Mouse (Mus musculus) spleen, adult 2 months (tissue): ENCODE results near the gene Cchcr1. TPM values are rescaled to one million over a fixed set of nuclear protein-coding genes. Genes with fewer than 3 reads are reported as not detected.
"Not testable (repeated sequence)": the region's sequence is repeated elsewhere in the genome, so short reads cannot be mapped to it uniquely, and the experiment has no call there.

Experiments
- DNase-seq, 2 experiments: peaks; one replicate each; pipeline versions ENCODE4 v3.0.0 to v3.0.0-alpha.2; 2012 to 2021; ENCODE audit warnings: low spot score in 2 of 2, low read depth in 1 of 2
- H3K27ac ChIP-seq: fragments of 200-500 bp; 2 replicates; pipeline ENCODE4 v1.5.1; 2012; ENCODE audit warnings: low read length, inconsistent platforms; ENCODE audit not compliant: insufficient read depth
- H3K27me3 ChIP-seq: fragments of 200-500 bp; 2 replicates; pipeline ENCODE4 v1.6.1; 2012; ENCODE audit warnings: mild to moderate bottlenecking, moderate library complexity, low read length, inconsistent platforms; ENCODE audit not compliant: control insufficient read depth, insufficient read depth
- H3K36me3 ChIP-seq: fragments of 200-500 bp; 2 replicates; pipeline ENCODE4 v1.6.1; 2012; ENCODE audit warnings: mild to moderate bottlenecking, low read length, inconsistent platforms; ENCODE audit not compliant: control insufficient read depth, insufficient read depth
- H3K4me1 ChIP-seq: fragments of 200-500 bp; 2 replicates; pipeline ENCODE4 v1.6.1; 2011; ENCODE audit warnings: inconsistent platforms; ENCODE audit not compliant: control insufficient read depth, insufficient read depth, insufficient read length
- H3K4me3 ChIP-seq: fragments of 200-500 bp; 2 replicates; pipeline ENCODE4 v1.5.1; 2011; ENCODE audit warnings: mild to moderate bottlenecking, inconsistent platforms; ENCODE audit not compliant: insufficient read depth, insufficient read length; ENCODE audit errors: extremely low read depth
- CTCF ChIP-seq: fragments of 200-500 bp; IDR thresholded peaks from 2 replicates; pipeline ENCODE4 v1.5.1; 2011; ENCODE audit warnings: mild to moderate bottlenecking, inconsistent platforms; ENCODE audit not compliant: insufficient read depth, insufficient read length, insufficient replicate concordance; ENCODE audit errors: extremely low read depth
- POLR2A ChIP-seq: fragments of 200-500 bp; IDR thresholded peaks from 2 replicates; pipeline ENCODE4 v1.6.1; 2011; ENCODE audit warnings: low read depth, low read length, inconsistent platforms
- WGBS: fragments of 180-500 bp; shearing (Covaris S2); methylation state at CpG from one replicate; pipeline ENCODE4 v1.1.7; 2018; 5-methylcytosine and 5-hydroxymethylcytosine counted together
- polyA plus RNA-seq: library from polyadenylated mRNA; depleted of rRNA; stranded (reverse); fragments of >200 nt; gene quantifications from 2 replicates; pipeline ENCODE4 v1.2.3, GENCODE M21; 2012; rRNA removed

Gene Cchcr1
- polyA plus RNA-seq, result 4.2 and 4.4 TPM in 2 replicates

DNA sequence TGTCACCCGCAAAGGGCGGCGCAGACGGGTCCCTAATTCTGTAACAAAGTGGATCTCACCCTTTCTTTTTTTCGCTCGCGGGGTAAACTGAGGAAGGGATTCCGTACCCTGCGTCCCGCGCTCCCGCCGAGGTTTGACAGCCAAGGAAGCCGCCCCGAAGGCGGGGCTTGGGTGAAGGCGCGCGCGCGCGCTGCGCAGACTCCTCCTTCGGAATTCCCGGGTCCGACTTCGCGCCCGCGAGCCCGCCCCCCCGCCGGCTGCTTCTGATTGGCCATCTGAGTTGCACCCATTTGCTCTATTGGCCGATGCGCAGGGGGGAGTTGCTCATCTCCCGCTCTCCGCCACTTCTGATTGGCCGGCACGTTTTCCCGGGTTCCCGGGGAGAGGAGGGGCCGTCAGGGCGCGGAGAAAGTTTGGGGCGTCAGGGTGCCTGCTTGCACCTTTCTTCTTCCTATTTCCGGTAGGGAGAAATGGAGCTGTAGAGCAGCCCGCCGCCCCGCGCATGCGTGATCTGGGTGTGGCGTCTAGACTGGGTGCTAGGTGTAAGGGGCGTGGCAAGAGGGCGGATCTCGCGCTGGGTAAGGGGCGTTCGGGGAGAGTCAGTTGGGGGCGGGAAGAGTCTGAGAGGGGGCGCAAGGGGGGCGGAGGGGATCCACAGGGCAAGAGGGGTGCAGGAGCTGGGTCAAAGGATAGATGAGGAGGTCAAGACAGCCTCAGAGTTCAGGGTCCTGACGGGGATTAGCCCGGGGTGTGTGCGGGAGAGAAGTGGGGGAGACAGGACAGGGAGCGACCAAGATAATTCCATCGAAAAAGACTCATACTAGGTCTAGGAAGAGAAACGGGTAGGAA, at the start of gene Cchcr1, which contains the start of gene Tcf19:
TSS of gene Cchcr1 (plus strand) at position 449 of the 849 bp plus-strand sequence.
TSS of gene Tcf19 (minus strand) at position 173 of the 849 bp plus-strand sequence.
- H3K4me1 ChIP-seq, result no peaks in the 10 kb centered on the region; the same call in 1 of the 2 replicates
- H3K27me3 ChIP-seq, result no peaks in the 10 kb centered on the region
- no peaks in the 10 kb centered on the region for H3K36me3 ChIP-seq
- peak within 1 kb of the TSS; percentile 67 for H3K4me3 ChIP-seq
- DNase-seq, result peak; percentile 71 to 93
- TF ChIP-seq POLR2A, result no peak
- no peak for TF ChIP-seq CTCF
- WGBS, result under 1% methylated on average over 66 of the region's 67 CpGs
- H3K27ac ChIP-seq, result no peak within 1 kb of the TSS

DNA sequence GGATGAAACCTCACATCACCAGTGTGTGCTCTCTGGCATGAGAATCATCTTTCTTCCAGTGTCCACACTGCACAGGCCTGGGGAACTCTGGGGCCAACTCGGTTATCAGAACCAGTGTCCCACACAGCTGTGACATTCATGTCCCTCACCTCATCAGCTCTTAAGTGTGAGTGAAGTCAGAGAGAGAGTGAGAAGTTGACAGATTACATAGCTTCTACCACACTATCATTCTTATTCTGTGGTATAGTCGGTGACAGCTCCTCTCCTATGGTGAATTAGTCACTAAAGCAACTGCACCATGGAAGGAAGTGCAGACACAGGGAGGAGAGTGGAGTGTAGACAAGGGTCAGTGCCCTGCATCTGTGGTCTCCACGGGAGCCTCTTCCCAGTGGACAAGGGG, 48.0 kb upstream of the Cchcr1 start:
- WGBS, result 39% methylated on average over 3 of the region's 3 CpGs
- H3K27ac ChIP-seq, DNase-seq: not testable (repeated sequence)

DNA sequence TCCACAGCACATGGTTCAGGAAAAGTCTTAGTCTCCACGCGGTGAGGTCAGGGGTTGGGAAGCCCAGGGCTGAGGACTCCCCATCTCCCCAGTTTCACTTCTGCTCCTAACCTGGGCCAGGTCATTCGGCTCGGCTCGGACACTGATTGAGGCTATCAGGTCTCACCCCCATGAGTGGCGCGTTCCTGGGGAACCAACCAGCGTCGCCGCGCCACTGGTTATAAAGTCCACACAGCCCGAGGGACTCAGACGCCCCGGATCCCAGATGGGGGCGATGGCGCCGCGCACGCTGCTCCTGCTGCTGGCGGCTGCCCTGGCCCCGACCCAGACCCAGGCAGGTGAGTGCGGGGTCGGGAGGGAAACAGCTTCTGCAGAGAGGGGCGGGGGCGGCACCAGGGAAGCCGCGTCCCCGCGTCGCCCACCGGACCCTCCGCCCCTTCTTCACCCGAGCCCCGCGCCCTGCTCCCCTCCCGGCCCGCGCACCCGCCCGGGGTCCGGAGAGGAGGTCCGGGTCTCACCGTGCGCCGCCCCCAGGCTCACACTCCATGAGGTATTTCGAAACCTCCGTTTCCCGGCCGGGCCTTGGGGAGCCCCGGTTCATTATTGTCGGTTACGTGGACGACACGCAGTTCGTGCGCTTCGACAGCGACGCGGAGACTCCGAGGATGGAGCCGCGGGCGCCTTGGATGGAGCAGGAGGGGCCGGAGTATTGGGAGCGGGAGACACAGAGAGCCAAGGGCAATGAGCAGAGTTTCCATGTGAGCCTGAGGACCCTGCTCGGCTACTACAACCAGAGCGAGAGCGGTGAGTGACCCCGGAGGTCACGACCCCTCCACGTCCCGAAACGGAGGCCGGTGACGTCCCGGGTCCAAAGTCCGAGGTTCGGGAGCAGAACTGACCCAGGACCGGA, 46.8 kb upstream of the Cchcr1 start, which contains the start of gene H2-Q10:
TSS of gene H2-Q10 (plus strand) at position 248 of the 910 bp plus-strand sequence.
- Histone ChIP-seq H3K27me3 (peaks cover 13% of the 10 kb centered on the region), H3K36me3 (no peaks in the 10 kb centered on the region), H3K27ac (no peak within 1 kb of the TSS), H3K4me1 (peaks cover 6% of the 10 kb centered on the region; the same call in 1 of the 2 replicates), H3K4me3 (peak within 1 kb of the TSS; percentile 35; the same call in 1 of the 2 replicates)
- TF ChIP-seq POLR2A, result no peak
- TF ChIP-seq CTCF, result no peak
- WGBS, result 8% methylated on average over 80 of the region's 80 CpGs
- no peak for DNase-seq

More for the DNA sequence above, 48.0 kb upstream of the Cchcr1 start:
- peaks cover 13% of the 10 kb centered on the region for H3K27me3 ChIP-seq
- not testable (repeated sequence) for H3K4me1 ChIP-seq, H3K36me3 ChIP-seq, H3K4me3 ChIP-seq

DNA sequence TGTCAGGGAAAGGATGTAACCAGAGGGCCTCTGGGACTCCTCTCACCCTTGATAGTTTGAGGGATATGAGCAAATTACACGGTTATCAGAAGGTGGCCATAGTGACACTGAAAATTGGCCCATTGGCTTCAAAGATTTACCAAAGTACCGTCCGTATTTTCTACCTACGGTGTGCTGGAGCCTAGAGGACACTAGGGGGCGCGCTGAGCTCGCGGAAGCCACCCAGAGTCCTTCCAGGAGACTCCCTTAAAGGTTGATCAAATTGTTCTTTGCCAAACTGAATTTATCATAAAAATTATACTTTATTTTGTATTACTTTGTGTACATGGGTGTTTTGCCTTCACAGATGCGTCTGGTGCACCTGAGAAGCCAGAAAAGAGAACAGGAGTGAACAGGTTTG, 32.8 kb upstream of the Cchcr1 start:
- Histone ChIP-seq H3K4me1 (no peaks in the 10 kb centered on the region), H3K27ac (no peak overlapping the region), H3K27me3 (no peaks in the 10 kb centered on the region), H3K36me3 (no peaks in the 10 kb centered on the region), H3K4me3 (no peak overlapping the region)
- peak; percentile 21 to 45 for DNase-seq
- WGBS, result 1% methylated on average over 9 of the region's 9 CpGs
- TF ChIP-seq POLR2A (no peak), CTCF (peak; percentile 95)

DNA sequence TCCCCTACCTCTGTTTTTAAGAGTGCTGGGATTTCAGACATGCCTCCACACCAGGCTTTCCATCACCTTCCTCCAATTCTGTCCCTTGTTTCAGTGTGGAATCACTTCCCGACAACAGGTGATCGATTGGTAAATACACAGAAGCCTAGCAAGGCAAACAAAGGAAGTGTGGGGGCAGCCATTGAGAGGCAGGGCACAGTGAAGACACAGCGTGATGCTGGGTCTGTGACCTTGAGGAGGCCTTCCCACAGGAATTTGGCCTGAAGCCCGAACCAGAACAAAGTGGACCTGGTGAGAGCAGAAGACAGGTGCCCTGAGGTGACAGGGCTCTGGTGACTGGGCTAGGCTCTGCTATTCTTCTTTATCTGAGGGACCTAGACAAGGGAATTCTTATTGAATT, 31.2 kb upstream of the Cchcr1 start:
- TF ChIP-seq POLR2A (no peak), CTCF (no peak)
- H3K36me3 ChIP-seq, result no peaks in the 10 kb centered on the region
- whole genome bisulfite sequencing, result 50% methylated on average over 4 of the region's 4 CpGs
- DNase-seq, result no peak
- no peak overlapping the region for H3K27ac ChIP-seq
- no peaks in the 10 kb centered on the region for H3K4me1 ChIP-seq
- no peak overlapping the region for H3K4me3 ChIP-seq
- no peaks in the 10 kb centered on the region for H3K27me3 ChIP-seq

DNA sequence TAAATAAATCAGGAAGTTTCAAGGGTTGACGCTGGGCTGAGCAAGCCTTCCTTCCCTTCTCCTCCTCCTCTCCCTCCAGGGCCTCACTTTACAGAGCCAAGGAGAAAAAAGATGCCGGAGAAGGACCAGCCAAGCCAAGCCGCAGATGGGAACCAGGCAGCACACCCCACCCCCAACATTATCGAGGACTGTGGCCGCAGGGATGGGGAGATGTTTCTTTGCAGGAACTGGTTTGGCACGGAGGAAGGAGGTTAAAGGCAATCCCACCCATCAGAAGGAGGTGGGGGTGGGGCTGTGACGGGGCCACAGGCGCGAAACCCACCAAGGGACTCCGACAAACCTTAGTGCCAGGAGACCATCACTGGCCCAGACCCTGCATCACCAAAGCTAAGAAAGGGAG, 30.2 kb upstream of the Cchcr1 start:
- no peak overlapping the region for H3K27ac ChIP-seq
- WGBS, result 48% methylated on average over 10 of the region's 10 CpGs
- no peaks in the 10 kb centered on the region for H3K27me3 ChIP-seq
- no peaks in the 10 kb centered on the region for H3K4me1 ChIP-seq
- no peak for DNase-seq
- no peaks in the 10 kb centered on the region for H3K36me3 ChIP-seq
- H3K4me3 ChIP-seq, result no peak overlapping the region
- TF ChIP-seq CTCF (no peak), POLR2A (no peak)
